Mouse (Mus musculus): ENCODE results near the gene Olfr2. TPM values are rescaled to one million over a fixed set of nuclear protein-coding genes. Genes with fewer than 3 reads are reported as not detected.

Olfr2 gene
- not detected in 2 replicates for polyA plus RNA-seq (2015; fragmentation: Nextera tagmentation; extraction: Ambion mirVana)

- TF ChIP-seq CTCF (IDR thresholded peaks at IDR 0.05; ENCODE audit: low read depth) (no peak), EP300 (IDR thresholded peaks at IDR 0.05; ENCODE audit: low read depth) (no peak)
- Histone ChIP-seq H3K27me3 (ENCODE audit: insufficient read depth, low read length) (no peaks in the 10 kb centered on the region), H3K4me1 (ENCODE audit: insufficient read depth) (no peaks in the 10 kb centered on the region), H3K9ac (replicated peaks) (no peak within 1 kb of the TSS), H3K4me2 (ENCODE audit: low read depth, low read length) (no peak within 1 kb of the TSS), H3K27ac (ENCODE audit: low read depth) (no peak within 1 kb of the TSS), H3K36me3 (replicated peaks; ENCODE audit: insufficient read depth, low read length) (no peaks in the 10 kb centered on the region), H3K9me3 (ENCODE audit: low read length) (no peaks in the 10 kb centered on the region), H3K4me3 (ENCODE audit: low read depth, low read length) (no peak within 1 kb of the TSS)
- no peak for ATAC-seq
- no peak for DNase-seq
- 33% methylated on average over 1 of the region's 1 CpGs for WGBS (ENCODE audit: insufficient replicate concordance)
Measured at GRCm38 (mm10) chr7:107005972-107006371, at the start of gene Olfr2. Gene Olfr2 (minus strand): TSS chr7:107006072.

DNA sequence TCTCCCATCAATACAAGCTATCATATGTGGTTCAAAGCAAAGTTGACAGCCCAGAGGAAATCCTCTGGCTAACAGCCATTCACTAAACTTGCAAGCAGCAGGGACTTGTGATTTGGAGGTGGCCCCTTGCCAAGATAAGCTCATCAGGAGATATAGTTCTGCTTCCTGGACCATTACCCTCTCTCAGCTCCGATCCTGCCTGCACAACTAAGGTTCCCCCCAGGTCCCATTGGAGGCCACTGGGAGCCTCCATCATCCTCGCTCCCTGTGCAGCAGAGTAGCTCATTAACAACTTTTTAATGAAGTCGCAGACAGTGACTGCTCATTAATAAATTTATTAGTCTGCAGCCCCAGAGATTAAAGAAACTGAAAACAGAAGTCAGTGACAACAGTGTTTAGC lies 41.7 kb upstream of the Olfr2 start:
- DNase-seq (no peak), ATAC-seq (no peak)
- H3K9me3 ChIP-seq (ENCODE audit: low read length) = no peaks in the 10 kb centered on the region
- H3K27me3 ChIP-seq (ENCODE audit: insufficient read depth, low read length) = no peaks in the 10 kb centered on the region
- no peak overlapping the region for H3K4me2 ChIP-seq (ENCODE audit: low read depth, low read length)
- H3K27ac ChIP-seq (ENCODE audit: low read depth) = no peak overlapping the region
- H3K36me3 ChIP-seq (replicated peaks; ENCODE audit: insufficient read depth, low read length) = no peaks in the 10 kb centered on the region
- no peak overlapping the region for H3K9ac ChIP-seq (replicated peaks)
- WGBS (ENCODE audit: insufficient replicate concordance) = 40% methylated on average over 3 of the region's 3 CpGs
- TF ChIP-seq CTCF (IDR thresholded peaks at IDR 0.05; ENCODE audit: low read depth) (no peak), EP300 (IDR thresholded peaks at IDR 0.05; ENCODE audit: low read depth) (no peak)
- H3K4me3 ChIP-seq (ENCODE audit: low read depth, low read length) = no peak overlapping the region
- no peaks in the 10 kb centered on the region for H3K4me1 ChIP-seq (ENCODE audit: insufficient read depth)

DNA sequence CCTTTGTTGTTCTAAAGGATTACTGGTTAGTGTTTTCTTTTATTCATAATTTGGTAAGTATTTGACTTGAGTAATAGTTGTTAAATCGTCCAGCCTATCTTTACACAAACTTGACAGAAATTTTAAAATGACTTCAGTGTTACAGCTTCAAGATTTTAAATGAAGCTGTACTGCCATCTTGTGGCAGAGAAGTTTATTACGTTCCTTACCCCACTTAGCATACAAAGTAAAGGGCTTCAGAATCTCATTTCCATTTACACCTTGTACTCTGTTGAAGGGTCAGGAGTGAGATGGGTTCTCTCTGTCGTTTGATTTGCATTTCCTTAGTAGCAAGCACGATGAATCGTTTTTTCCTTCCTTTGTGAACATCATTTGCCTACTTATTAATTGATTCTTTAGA lies 40.0 kb upstream of the Olfr2 start:
- no peaks in the 10 kb centered on the region for H3K9me3 ChIP-seq (ENCODE audit: low read length)
- no peak overlapping the region for H3K27ac ChIP-seq (ENCODE audit: low read depth)
- H3K4me2 ChIP-seq (ENCODE audit: low read depth, low read length) = no peak overlapping the region
- H3K9ac ChIP-seq (replicated peaks) = no peak overlapping the region
- H3K36me3 ChIP-seq (replicated peaks; ENCODE audit: insufficient read depth, low read length) = no peaks in the 10 kb centered on the region
- DNase-seq = no peak
- H3K27me3 ChIP-seq (ENCODE audit: insufficient read depth, low read length) = no peaks in the 10 kb centered on the region
- TF ChIP-seq EP300 (IDR thresholded peaks at IDR 0.05; ENCODE audit: low read depth) (no peak), CTCF (IDR thresholded peaks at IDR 0.05; ENCODE audit: low read depth) (peak; percentile 63)
- H3K4me3 ChIP-seq (ENCODE audit: low read depth, low read length) = no peak overlapping the region
- no peak for ATAC-seq
- H3K4me1 ChIP-seq (ENCODE audit: insufficient read depth) = no peaks in the 10 kb centered on the region
- WGBS (ENCODE audit: insufficient replicate concordance) = under 1% methylated on average over 5 of the region's 5 CpGs

DNA sequence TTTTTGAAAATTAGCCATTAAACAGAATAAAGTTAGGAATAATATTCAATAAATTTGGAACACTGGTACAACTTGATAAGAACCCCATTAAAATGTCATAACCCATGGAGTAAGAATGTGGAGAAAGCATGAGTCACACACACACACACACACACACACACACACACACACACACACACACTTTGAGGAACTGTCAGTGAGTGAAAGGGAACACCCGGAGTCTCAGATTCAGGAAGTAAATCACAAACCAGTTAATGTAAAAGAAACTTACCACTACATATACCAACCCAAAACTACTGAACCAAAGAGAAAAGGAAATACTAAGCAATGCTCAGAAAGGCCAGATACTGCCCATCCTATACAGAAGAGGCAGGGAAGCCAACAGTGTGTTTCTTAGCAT lies 38.5 kb upstream of the Olfr2 start:
- TF ChIP-seq EP300 (IDR thresholded peaks at IDR 0.05; ENCODE audit: low read depth) = no peak
- Histone ChIP-seq H3K4me3 (ENCODE audit: low read depth, low read length) (no peak overlapping the region), H3K27ac (ENCODE audit: low read depth) (no peak overlapping the region), H3K4me1 (ENCODE audit: insufficient read depth) (no peaks in the 10 kb centered on the region), H3K9ac (replicated peaks) (no peak overlapping the region), H3K36me3 (replicated peaks; ENCODE audit: insufficient read depth, low read length) (no peaks in the 10 kb centered on the region), H3K4me2 (ENCODE audit: low read depth, low read length) (no peak overlapping the region), H3K27me3 (ENCODE audit: insufficient read depth, low read length) (no peaks in the 10 kb centered on the region), H3K9me3 (ENCODE audit: low read length) (no peaks in the 10 kb centered on the region)
- ATAC-seq = no peak
- WGBS (ENCODE audit: insufficient replicate concordance) = 13% methylated on average over 1 of the region's 1 CpGs
- DNase-seq = no peak

- H3K4me1 ChIP-seq (ENCODE audit: insufficient read depth) = no peaks in the 10 kb centered on the region
- H3K9ac ChIP-seq (replicated peaks) = no peak overlapping the region
- no peaks in the 10 kb centered on the region for H3K27me3 ChIP-seq (ENCODE audit: insufficient read depth, low read length)
- no peaks in the 10 kb centered on the region for H3K36me3 ChIP-seq (replicated peaks; ENCODE audit: insufficient read depth, low read length)
- H3K4me3 ChIP-seq (ENCODE audit: low read depth, low read length) = no peak overlapping the region
- no peak for TF ChIP-seq CTCF (IDR thresholded peaks at IDR 0.05; ENCODE audit: low read depth)
- H3K9me3 ChIP-seq (ENCODE audit: low read length) = no peaks in the 10 kb centered on the region
- ATAC-seq = no peak
- no peak overlapping the region for H3K4me2 ChIP-seq (ENCODE audit: low read depth, low read length)
- DNase-seq = no peak
- no peak overlapping the region for H3K27ac ChIP-seq (ENCODE audit: low read depth)
- 67% methylated on average over 3 of the region's 3 CpGs for WGBS (ENCODE audit: insufficient replicate concordance)
Measured at GRCm38 (mm10) chr7:107043136-107043535, 37.3 kb upstream of the Olfr2 start.

- TF ChIP-seq EP300 (IDR thresholded peaks at IDR 0.05; ENCODE audit: low read depth) (no peak), CTCF (IDR thresholded peaks at IDR 0.05; ENCODE audit: low read depth) (no peak)
- DNase-seq (no peak), ATAC-seq (no peak)
- WGBS (ENCODE audit: insufficient replicate concordance) = 40% methylated on average over 2 of the region's 2 CpGs
- H3K36me3 ChIP-seq (replicated peaks; ENCODE audit: insufficient read depth, low read length) = no peaks in the 10 kb centered on the region
- no peak overlapping the region for H3K4me2 ChIP-seq (ENCODE audit: low read depth, low read length)
- H3K4me3 ChIP-seq (ENCODE audit: low read depth, low read length) = no peak overlapping the region
- no peaks in the 10 kb centered on the region for H3K9me3 ChIP-seq (ENCODE audit: low read length)
- H3K27ac ChIP-seq (ENCODE audit: low read depth) = no peak overlapping the region
- no peak overlapping the region for H3K9ac ChIP-seq (replicated peaks)
- H3K27me3 ChIP-seq (ENCODE audit: insufficient read depth, low read length) = no peaks in the 10 kb centered on the region
- no peaks in the 10 kb centered on the region for H3K4me1 ChIP-seq (ENCODE audit: insufficient read depth)
Measured at GRCm38 (mm10) chr7:107039934-107040563, 34.2 kb upstream of the Olfr2 start.

- H3K4me1 ChIP-seq (ENCODE audit: insufficient read depth) = no peaks in the 10 kb centered on the region
- H3K4me2 ChIP-seq (ENCODE audit: low read depth, low read length) = no peak within 1 kb of the TSS
- no peak for TF ChIP-seq CTCF (IDR thresholded peaks at IDR 0.05; ENCODE audit: low read depth)
- H3K4me3 ChIP-seq (ENCODE audit: low read depth, low read length) = no peak within 1 kb of the TSS
- H3K27me3 ChIP-seq (ENCODE audit: insufficient read depth, low read length) = no peaks in the 10 kb centered on the region
- DNase-seq (no peak), ATAC-seq (no peak)
- no peak within 1 kb of the TSS for H3K9ac ChIP-seq (replicated peaks)
- no peaks in the 10 kb centered on the region for H3K9me3 ChIP-seq (ENCODE audit: low read length)
- WGBS (ENCODE audit: insufficient replicate concordance) = 80% methylated on average over 1 of the region's 1 CpGs
- no peak within 1 kb of the TSS for H3K27ac ChIP-seq (ENCODE audit: low read depth)
- no peaks in the 10 kb centered on the region for H3K36me3 ChIP-seq (replicated peaks; ENCODE audit: insufficient read depth, low read length)
Measured at GRCm38 (mm10) chr7:107030874-107031273, 25.0 kb upstream of the Olfr2 start, which contains the start of gene Olfr713. Gene Olfr713 (plus strand): TSS chr7:107031174.

Data from liver, postnatal 0 days (tissue).